Mouse (Mus musculus) left cerebral cortex, postnatal 10 days (tissue): ENCODE measurements around the gene Marf1. TPM values are rescaled to one million over a fixed set of nuclear protein-coding genes. Genes with fewer than 3 reads are reported as not detected.
"Not testable (repeated sequence)": the region's sequence is repeated elsewhere in the genome, so short reads cannot be mapped to it uniquely, and the experiment has no call there.

Experiments
- DNase-seq, 2 experiments: peaks; one replicate each; pipeline ENCODE4 v3.0.0; 2021 to 2022; ENCODE audit warnings: low spot score in 2 of 2, mixed read lengths in 1 of 2; ENCODE audit errors: extremely low spot score in 1 of 2
- intact Hi-C: fragments of 180-260 bp; cut with DNase I; formaldehyde crosslinking; loops from one replicate; pipeline ENCODE4 v1.15.1; 2025
- microRNA-seq: library from miRNA; unstranded; fragments of <30 nt; microRNA quantifications from one replicate; pipeline ENCODE4 v1.2.0, GENCODE M21; 2022
- total RNA-seq, 2 experiments: library from RNA; stranded (reverse); gene quantifications; 2 replicates each; pipeline ENCODE4 v1.2.3; 2021

The Marf1 gene
- total RNA-seq, 2 experiments from 2014 or later = 44.1 to 44.2 TPM

GRCm38 (mm10) chr16:14105891-14106290, 57.3 kb downstream of the Marf1 start:
- peak in 1 of 2 experiments; percentile 23 for DNase-seq
- intact Hi-C loops = no loop called here

GRCm38 (mm10) chr16:14091771-14092170, 71.4 kb downstream of the Marf1 start:
- intact Hi-C loops = no loop called here
- no peak for DNase-seq

GRCm38 (mm10) chr16:14089296-14089695, 73.9 kb downstream of the Marf1 start:
- intact Hi-C loops = no loop called here
- DNase-seq = no peak

- DNase-seq = no peak
Measured at GRCm38 (mm10) chr16:14088249-14088648, 74.9 kb downstream of the Marf1 start.

GRCm38 (mm10) chr16:14082925-14083324, 80.2 kb downstream of the Marf1 start:
- intact Hi-C loops = loop anchor here (5.0 kb wide), 1 partner anchor 96 kb away; the partner anchor contains the start of genes 2900011O08Rik and Ifitm7
- DNase-seq = no peak

More at GRCm38 (mm10) chr16:14088249-14088648, 74.9 kb downstream of the Marf1 start:
- intact Hi-C loops = no loop called here

GRCm38 (mm10) chr16:14070471-14071169, 92.5 kb downstream of the Marf1 start:
- DNase-seq = no peak
- intact Hi-C loops = no loop called here

- not testable (repeated sequence) for DNase-seq
- intact Hi-C loops = loop anchor here (10.0 kb wide), 1 partner anchor 84 kb away; the partner anchor contains the start of genes 2900011O08Rik and Ifitm7
Measured at GRCm38 (mm10) chr16:14068701-14069100, 94.5 kb downstream of the Marf1 start.

GRCm38 (mm10) chr16:14066571-14066970, 96.6 kb downstream of the Marf1 start:
- intact Hi-C loops = loop anchor here (10.0 kb wide), 1 partner anchor 82 kb away; the partner anchor contains the start of genes 2900011O08Rik and Ifitm7
- not testable (repeated sequence) for DNase-seq

GRCm38 (mm10) chr16:14059869-14060268, 103.3 kb downstream of the Marf1 start:
- intact Hi-C loops = loop anchor here (10.0 kb wide), 1 partner anchor 75 kb away; the partner anchor contains the start of genes 2900011O08Rik and Ifitm7
- no peak for DNase-seq

Small RNA genes lying within 50 kb of the gene (microRNA-seq; reads per million reads assigned to microRNA genes)
- gene Gm27671 (not detected), gene Mir484 (2,984 reads per million, percentile 87 among the genes with 10 or more reads in this experiment)

Other genes starting within 250 kb of the Marf1 start
- gene 2900011O08Rik, start 176.7 kb downstream of the Marf1 start, total RNA-seq = 100 to 1,000 TPM; 292 to 312 TPM
- gene Ifitm7, start 176.5 kb downstream of the Marf1 start, total RNA-seq = 1 to 10 TPM in 1 of 2 experiments, under 1 TPM in 1; 0.75 to 2.5 TPM
- gene Nde1, start 76 bp downstream of the Marf1 start, total RNA-seq = 10 to 100 TPM; 13.2 to 17.0 TPM
- gene Myh11, start 128.0 kb upstream of the Marf1 start, total RNA-seq = 1 to 10 TPM; 3.0 to 4.2 TPM
- 10 to 100 TPM; 54.4 to 60.7 TPM for gene Fopnl, start 154.1 kb upstream of the Marf1 start, total RNA-seq
- gene Abcc1, start 198.2 kb upstream of the Marf1 start, total RNA-seq = 10 to 100 TPM; 17.3 to 19.6 TPM